Mouse (Mus musculus) heart, postnatal 0 days (tissue): ENCODE data around the gene Rergl.

Experiments
- CTCF ChIP-seq: IDR thresholded peaks from 2 replicates; pipeline ENCODE4 v1.5.1; 2016; ENCODE audit warnings: antibody characterized with exemption, control low read depth, low read depth
- EP300 ChIP-seq: IDR thresholded peaks from 2 replicates; pipeline ENCODE4 v1.6.1; 2016; ENCODE audit warnings: antibody characterized with exemption, low read depth

DNA sequence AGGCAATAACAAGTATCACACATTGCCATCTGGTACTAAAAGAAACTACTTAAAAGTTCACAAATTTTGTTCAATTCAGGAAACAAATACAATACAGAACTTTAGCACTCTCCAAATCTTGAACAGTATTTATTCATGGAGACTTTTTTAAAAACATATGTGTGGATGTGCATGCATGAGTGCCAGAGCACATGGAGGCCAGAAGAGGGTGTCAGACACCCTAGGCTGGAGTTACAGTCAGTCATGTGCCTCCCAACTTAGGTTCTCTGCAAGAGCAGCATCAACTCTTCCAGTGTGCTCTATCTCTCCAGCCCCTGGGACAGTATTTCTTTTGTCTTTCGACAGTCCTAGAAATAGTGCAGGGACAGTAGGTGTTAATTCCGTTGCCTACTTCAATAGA, 37.5 kb downstream of the Rergl start:
- TF ChIP-seq CTCF, result no peak
- TF ChIP-seq EP300, result no peak
